Mouse (Mus musculus) retina, embryonic 14.5 days (tissue): ENCODE results near the gene Tm2d1.
A peak's percentile ranks its signal among the peaks of the same experiment; 100 is the strongest.
"Not testable (repeated sequence)": the region's sequence is repeated elsewhere in the genome, so short reads cannot be mapped to it uniquely, and the experiment has no call there.

Experiments
- DNase-seq: peaks from one replicate; pipeline ENCODE4 v3.0.0-alpha.2; 2015; ENCODE audit warnings: low spot score

Gene Tm2d1

DNA sequence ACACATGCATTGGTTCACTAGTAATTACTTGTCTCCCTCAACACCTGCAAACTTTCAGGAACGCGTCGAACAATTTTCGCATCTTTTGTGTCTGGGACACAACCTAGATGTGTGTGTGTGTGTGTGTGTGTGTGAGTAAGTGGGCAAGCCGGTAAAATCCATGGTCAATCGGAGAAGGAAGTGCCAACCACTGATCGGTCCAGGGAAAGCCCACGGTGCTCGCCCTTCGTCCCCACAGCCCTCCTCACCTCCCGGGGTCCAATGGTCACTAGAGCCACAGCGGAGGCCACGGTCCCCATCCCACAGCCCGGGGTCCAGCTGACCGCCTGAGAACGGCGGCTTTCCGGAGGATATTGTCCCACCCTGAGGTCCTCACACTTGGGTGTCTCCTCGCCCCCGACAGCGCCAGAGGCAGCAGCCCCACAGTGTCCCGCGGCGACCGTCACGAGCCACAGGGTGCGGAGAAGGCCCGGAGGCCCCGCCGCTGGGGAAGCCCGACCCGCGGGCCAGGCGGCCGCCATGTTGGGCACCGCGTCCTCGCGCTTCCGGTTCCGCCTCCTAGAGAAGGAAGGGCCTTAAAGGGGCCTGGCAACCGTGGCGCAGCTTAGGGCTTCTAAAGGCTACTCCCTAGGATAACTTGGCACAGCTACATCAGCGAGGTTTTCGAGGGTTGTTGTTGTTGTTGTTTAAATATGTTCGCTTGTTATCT, at the start of gene Tm2d1:
Gene Tm2d1 (minus strand): TSS at position 591 of the 709 bp plus-strand sequence.
- DNase-seq, result peak; percentile 86

DNA sequence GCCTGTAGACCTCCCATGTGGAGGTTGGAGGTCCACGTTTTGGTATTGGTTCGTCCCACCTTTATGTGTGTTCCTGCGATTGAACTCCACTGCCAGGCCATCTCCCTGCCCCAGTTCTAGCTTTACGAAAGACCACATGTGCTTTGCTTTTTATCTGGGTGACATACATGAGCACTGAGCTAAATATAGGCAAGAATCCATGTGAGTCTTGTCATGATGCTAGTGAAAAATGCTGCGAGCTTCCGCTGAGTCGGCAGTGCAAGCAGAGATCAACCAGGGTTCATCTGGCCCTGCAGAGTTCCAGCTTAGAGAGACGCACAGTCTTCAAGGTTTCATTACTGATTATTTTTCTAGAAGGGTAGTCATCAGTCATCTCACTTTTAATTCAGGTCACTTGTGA, 45.3 kb upstream of the Tm2d1 start:
- DNase-seq, result no peak

- not testable (repeated sequence) for DNase-seq
Measured at GRCm38 (mm10) chr4:98415150-98415549, 32.0 kb upstream of the Tm2d1 start.

DNA sequence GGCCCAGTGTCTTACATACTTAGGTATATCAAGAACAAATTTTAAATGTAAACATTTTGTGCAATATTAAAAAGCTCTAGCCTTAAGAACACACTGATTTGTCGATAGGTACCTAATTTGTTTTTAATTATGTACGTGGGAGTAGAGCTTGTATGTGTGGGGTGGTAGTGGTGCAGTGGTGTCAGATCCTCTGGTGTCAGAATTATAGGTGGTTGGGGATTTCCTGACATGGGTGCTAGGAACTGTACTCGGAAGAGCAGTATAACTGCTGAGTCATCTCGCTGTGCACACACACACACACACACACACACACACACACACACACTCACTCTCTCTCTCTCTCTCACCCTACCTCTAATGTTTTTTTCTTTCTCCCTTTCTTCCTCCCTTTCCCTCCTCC, 25.3 kb upstream of the Tm2d1 start:
- DNase-seq, result no peak

DNA sequence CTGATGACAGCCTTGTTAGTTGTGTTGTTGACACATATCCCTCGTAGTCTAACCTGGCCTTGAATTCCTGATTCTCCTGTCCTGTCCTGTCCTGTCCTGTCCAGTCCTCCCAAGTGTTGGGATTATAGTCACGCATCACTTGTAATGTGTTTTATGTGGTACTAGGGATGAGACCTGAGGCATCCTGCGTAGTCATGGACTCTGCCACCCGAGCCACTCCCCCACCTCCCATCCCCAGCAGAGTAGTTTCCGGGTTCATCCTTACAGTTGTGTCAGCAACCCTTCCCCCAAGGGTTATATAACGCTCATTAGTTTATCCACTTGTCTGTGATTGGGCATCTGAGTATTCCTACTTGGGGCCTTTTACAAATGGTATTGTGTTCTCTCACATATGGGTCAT, 21.3 kb upstream of the Tm2d1 start:
- DNase-seq, result no peak

DNA sequence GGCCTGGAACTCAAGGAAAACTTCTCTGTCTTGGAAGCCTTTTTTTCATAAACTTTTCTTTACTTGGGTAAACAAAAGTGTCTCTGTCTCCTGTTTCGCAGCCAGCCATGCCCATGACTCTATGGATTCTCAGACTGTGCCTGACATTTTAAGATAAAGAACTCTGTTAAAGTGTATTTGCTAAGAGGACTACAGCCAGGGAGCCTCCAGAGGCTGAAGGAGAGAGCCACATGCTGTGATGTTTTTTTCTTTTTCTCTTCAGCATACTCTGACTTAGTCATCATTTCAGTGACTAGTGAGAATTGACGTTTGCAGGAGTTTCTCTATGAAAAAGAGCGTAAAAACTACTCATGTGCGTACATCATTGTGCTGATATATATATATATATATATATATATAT, 20.4 kb upstream of the Tm2d1 start:
- DNase-seq, result no peak

DNA sequence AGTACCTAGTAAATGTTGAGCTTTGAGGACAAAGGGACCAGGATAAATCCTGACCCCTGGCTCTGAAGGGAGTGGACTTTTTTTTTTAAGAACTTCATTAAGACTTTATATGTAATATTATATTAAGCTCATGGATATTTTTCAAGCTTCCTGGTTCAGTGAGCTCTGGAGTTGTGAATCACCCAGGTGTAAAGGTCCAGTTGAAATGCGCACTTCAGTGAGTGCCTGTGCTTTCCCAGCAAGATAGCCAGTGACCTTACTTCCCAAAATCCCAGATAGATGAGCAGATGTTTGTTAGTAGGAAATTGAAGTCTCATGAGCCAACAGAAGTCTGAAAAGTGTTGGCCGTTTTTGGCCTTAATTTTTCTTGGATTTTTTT, 18.5 kb upstream of the Tm2d1 start:
- DNase-seq, result no peak

- no peak for DNase-seq
Measured at GRCm38 (mm10) chr4:98400926-98401583, 17.9 kb upstream of the Tm2d1 start.

DNA sequence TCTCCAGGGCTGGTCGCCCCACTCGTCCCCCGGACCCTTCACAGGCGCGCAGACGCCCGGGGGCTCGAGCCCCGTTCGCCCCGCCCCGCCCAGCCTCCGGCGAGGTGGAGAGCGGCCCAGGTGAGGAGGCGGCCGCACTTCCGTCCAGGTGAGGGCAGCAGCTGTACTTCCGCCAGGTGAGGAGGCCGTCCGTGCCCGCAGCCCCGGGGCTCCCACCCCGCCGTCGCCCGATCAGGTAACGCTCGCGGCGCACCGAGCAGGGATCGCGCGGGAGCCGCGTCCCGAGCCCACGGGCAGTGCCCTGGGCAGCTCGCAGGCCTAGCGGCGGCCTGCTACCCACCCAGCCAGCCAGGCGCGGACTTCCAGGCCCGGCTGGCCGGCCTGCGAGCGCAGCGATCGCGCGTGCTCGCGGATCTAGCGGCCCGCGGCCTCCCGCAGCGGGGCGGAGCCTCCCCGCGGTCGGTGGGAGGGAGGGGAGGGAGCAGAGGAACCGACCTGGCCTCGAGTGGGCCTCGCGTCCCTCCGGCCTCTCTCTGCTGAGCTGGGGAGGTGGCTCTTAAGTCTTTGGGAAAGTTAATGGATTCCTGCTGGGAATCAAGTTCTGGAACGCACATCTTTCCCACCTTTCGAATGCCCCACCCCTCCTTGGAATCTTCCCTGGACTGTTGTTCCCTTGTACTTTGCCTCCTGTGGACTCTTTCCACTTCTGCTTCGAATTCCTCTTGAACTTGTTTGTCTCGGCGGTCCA, 12.8 kb upstream of the Tm2d1 start, which contains the start of gene Patj:
Gene Patj (plus strand): TSS at position 96 of the 748 bp plus-strand sequence.
- DNase-seq, result peak; percentile 68

DNA sequence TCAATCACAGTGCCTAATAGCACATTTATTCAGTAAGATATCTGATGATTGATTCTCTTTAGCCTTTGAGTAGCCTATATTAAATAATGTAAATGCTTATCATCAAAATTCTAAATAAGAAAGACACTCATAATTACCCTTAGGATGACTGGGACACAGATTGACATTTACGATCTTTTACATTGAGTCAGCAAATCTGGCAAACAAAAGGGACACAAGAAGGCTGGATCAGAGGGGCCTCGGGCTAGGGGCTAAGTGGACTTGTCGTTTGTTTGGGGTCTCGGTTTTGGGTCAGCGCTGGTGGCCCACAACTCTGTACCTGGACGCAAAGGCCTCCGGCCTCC, 12.2 kb upstream of the Tm2d1 start:
- DNase-seq, result peak; percentile 48

- no peak for DNase-seq
Measured at GRCm38 (mm10) chr4:98385036-98385435, 1.9 kb upstream of the Tm2d1 start.

DNA sequence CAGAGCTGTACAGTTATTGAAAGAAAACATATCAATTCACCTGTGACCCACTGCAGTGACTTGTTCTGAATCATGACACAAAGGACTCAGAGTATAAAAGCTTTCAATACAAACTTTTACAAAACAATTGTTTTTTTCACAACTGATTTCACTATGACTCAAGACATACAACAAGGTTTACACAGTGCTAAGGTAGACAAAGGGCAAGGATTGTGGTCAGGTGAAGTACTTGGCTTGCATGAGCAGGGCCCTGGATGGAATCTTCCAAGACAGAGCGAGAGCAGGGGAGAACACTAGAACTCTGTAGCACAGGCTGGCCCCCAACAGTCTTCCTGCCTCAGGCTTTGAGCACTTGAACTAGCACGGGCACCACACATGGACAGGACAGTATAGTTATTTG, 6.2 kb downstream of the Tm2d1 start:
- no peak for DNase-seq

DNA sequence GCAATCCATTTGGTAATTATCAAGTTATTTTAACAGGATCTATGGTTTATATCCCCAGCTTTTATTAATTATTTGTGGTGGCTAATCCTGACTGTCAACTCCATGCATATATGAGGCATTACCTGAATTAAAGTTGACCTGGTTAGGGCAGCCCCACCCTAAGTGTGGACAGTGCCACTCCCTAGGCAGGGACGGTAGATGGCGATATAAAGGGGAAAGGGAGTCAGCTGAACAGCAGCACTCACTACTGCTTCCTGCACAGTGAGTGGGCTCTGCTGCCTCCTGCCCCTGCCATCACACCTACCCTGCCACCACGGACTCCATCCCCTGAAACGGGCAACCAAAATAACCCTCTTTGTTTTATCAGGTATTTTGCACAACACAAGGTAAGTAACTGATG, 7.7 kb downstream of the Tm2d1 start:
- DNase-seq, result no peak

- no peak for DNase-seq
Measured at GRCm38 (mm10) chr4:98358034-98358809, 24.9 kb downstream of the Tm2d1 start.

GRCm38 (mm10) chr4:98348580-98348979, 34.5 kb downstream of the Tm2d1 start:
- DNase-seq, result no peak

DNA sequence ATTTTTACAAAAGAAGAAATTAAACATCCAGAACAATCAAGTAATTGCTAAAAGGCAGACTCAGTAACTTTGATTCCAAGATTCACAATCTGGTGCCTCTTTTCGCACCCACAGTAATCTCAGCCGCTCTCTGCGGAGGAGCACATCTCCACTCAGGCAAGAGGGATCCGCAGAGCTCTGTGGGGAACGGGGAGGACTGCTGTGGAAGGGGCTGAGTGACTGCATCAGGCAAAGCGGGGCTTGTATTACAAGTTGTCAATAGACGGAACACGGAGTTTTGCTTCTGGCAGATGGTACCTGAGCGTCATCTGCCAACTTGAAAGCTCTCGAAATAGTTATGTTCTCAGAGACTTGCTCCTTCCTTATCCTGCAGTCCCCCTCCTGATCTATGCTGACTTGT, 37.3 kb downstream of the Tm2d1 start:
- DNase-seq, result no peak

DNA sequence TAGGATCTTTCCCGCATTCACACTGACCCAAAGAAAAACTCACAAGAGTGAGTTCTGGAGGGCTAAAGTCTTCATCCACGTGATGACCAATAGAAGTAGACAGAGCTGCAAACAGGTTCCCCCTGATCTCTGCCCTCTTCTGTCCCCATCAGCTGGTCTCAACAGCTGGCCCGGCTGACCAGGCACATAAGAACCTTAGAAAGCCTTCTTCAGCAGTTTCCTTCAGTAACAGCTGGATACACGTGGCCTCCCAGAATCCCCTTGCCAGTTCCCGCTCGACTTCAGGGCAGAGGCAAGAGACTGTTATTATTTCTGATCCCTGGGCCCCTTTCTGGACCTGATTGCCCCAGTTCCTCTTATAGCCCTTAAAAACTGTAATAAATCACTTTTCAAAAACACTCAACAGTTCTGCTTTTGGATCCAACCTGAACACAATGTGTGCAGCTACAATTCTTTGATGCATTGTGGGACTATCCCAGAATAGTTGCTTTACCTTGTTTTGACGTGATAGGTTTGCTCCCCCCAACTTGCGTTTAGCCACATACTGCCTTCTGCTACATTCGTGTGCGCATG, 43.0 kb downstream of the Tm2d1 start:
- no peak for DNase-seq

- DNase-seq, result no peak
Measured at GRCm38 (mm10) chr4:98338636-98339630, 44.2 kb downstream of the Tm2d1 start.

DNA sequence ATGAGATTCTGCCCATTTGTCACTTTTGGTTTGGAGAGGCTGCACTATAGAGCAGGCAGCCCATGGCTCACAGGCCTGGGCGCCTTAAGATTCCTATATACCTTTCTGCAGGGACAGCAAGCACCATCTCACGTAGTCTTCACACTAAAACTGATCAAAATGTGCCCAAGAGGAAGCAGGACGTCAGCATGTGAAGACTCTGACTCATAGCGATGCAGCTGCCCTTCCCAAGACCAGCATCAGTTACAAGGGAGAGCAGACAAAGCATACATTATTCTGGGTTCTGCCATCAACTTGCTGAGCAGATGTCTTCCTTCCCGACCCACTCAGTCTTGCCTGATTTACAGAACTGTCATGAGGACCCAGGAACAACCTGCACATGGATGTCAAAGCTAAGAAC, 45.9 kb downstream of the Tm2d1 start:
- DNase-seq, result no peak

DNA sequence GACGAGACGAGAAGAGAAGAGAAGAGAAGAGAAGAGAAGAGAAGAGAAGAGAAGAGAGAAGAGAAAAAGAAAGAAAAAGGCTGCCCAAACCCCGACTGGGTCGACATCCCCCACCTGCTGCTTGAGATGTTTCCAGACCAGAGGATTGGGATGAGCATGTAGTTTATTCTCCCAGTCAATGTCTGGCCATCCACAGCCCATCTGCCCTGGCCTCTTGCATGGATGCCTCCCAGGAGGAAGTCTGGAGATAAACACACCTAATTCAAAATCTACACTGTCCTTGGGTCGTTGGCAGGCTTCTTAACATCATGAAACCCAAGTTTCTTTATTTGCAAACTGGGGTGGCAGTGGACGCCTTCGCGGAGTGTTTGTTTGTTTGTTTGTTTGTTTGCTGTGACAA, 47.4 kb downstream of the Tm2d1 start:
- DNase-seq, result no peak

- DNase-seq, result peak; percentile 94
Measured at GRCm38 (mm10) chr4:98322223-98322622, 60.9 kb downstream of the Tm2d1 start.
